Mouse (Mus musculus): Measurements from ENCODE around the gene Shc1. TPM values are rescaled to one million over a fixed set of nuclear protein-coding genes. Genes with fewer than 3 reads are reported as not detected.

Shc1 gene
- polyA plus RNA-seq, 1 experiment from 2014 or later = 24.4 TPM

GRCm38 (mm10) chr3:89391663-89392511 is 26.4 kb upstream of the Shc1 start:
- peaks cover 81% of the 10 kb centered on the region for H3K4me1 ChIP-seq (replicated peaks)
- under 1% methylated on average over 54 of the region's 56 CpGs for WGBS

GRCm38 (mm10) chr3:89392871-89393311 is 25.4 kb upstream of the Shc1 start:
- H3K9me3 ChIP-seq = no peaks in the 10 kb centered on the region
- H3K36me3 ChIP-seq = no peaks in the 10 kb centered on the region
- peaks cover 77% of the 10 kb centered on the region for H3K4me1 ChIP-seq (replicated peaks)
- no peak overlapping the region for H3K27ac ChIP-seq
- peak overlapping the region; percentile 52 for H3K4me3 ChIP-seq
- H3K9ac ChIP-seq = peak overlapping the region; percentile 65
- peak overlapping the region; percentile 99 for H3K4me2 ChIP-seq
- ATAC-seq (ENCODE audit: low FRiP score) = no peak
- peaks cover 50% of the 10 kb centered on the region for H3K27me3 ChIP-seq
- WGBS = 0% methylated on average over 21 of the region's 24 CpGs

More at GRCm38 (mm10) chr3:89391663-89392511, 26.4 kb upstream of the Shc1 start:
- no peaks in the 10 kb centered on the region for H3K36me3 ChIP-seq
- H3K27me3 ChIP-seq = peaks cover 55% of the 10 kb centered on the region
- H3K4me2 ChIP-seq = peak overlapping the region; percentile 99
- no peak overlapping the region for H3K27ac ChIP-seq
- no peaks in the 10 kb centered on the region for H3K9me3 ChIP-seq
- H3K4me3 ChIP-seq = peak overlapping the region; percentile 52
- no peak for ATAC-seq (ENCODE audit: low FRiP score)
- H3K9ac ChIP-seq = peak overlapping the region; percentile 74

GRCm38 (mm10) chr3:89393605-89394004 is 24.6 kb upstream of the Shc1 start:
- Histone ChIP-seq H3K9ac (peak overlapping the region; percentile 68), H3K9me3 (no peaks in the 10 kb centered on the region), H3K27me3 (peaks cover 50% of the 10 kb centered on the region), H3K4me3 (peak overlapping the region; percentile 52), H3K27ac (peak overlapping the region; percentile 58; the same call in 1 of the 2 replicates), H3K4me2 (peak overlapping the region; percentile 99), H3K4me1 (replicated peaks) (peaks cover 70% of the 10 kb centered on the region), H3K36me3 (no peaks in the 10 kb centered on the region)
- WGBS = 0% methylated on average over 15 of the region's 15 CpGs
- peak; percentile 90 for ATAC-seq (ENCODE audit: low FRiP score)

GRCm38 (mm10) chr3:89394006-89394893 is 24.0 kb upstream of the Shc1 start, which contains the start of gene Zbtb7b:
TSS of gene Zbtb7b (minus strand) at chr3:89394776.
- Histone ChIP-seq H3K27ac (peak within 1 kb of the TSS; percentile 58; the same call in 1 of the 2 replicates), H3K4me3 (peak within 1 kb of the TSS; percentile 52), H3K4me1 (replicated peaks) (peaks cover 70% of the 10 kb centered on the region), H3K9ac (peak within 1 kb of the TSS; percentile 68), H3K36me3 (no peaks in the 10 kb centered on the region; the same call in 1 of the 2 replicates), H3K4me2 (peak within 1 kb of the TSS; percentile 99), H3K27me3 (peaks cover 50% of the 10 kb centered on the region), H3K9me3 (no peaks in the 10 kb centered on the region)
- whole genome bisulfite sequencing = 0% methylated on average over 39 of the region's 42 CpGs
- peak; percentile 53 for ATAC-seq (ENCODE audit: low FRiP score)

- peak overlapping the region; percentile 99 for H3K4me2 ChIP-seq
- peaks cover 70% of the 10 kb centered on the region for H3K4me1 ChIP-seq (replicated peaks)
- H3K9me3 ChIP-seq = no peaks in the 10 kb centered on the region
- peak overlapping the region; percentile 51; the same call in 1 of the 2 replicates for H3K9ac ChIP-seq
- H3K27ac ChIP-seq = 0 out of 2 replicates have a peak overlapping the region, but pooled peaks have one; percentile 58
- peaks cover 50% of the 10 kb centered on the region for H3K27me3 ChIP-seq
- peak overlapping the region; percentile 52 for H3K4me3 ChIP-seq
- no peak for ATAC-seq (ENCODE audit: low FRiP score)
- under 1% methylated on average over 11 of the region's 12 CpGs for WGBS
- no peaks in the 10 kb centered on the region; the same call in 1 of the 2 replicates for H3K36me3 ChIP-seq
Measured at GRCm38 (mm10) chr3:89394894-89395256, 23.4 kb upstream of the Shc1 start.

GRCm38 (mm10) chr3:89395419-89395805 is 22.8 kb upstream of the Shc1 start:
- H3K9ac ChIP-seq = peak overlapping the region; percentile 51; the same call in 1 of the 2 replicates
- H3K4me2 ChIP-seq = peak overlapping the region; percentile 99
- H3K27me3 ChIP-seq = peaks cover 50% of the 10 kb centered on the region
- no peaks in the 10 kb centered on the region for H3K9me3 ChIP-seq
- no peaks in the 10 kb centered on the region; the same call in 1 of the 2 replicates for H3K36me3 ChIP-seq
- 3% methylated on average over 10 of the region's 10 CpGs for WGBS
- 0 out of 2 replicates have a peak overlapping the region, but pooled peaks have one; percentile 58 for H3K27ac ChIP-seq
- H3K4me3 ChIP-seq = peak overlapping the region; percentile 52
- peaks cover 65% of the 10 kb centered on the region for H3K4me1 ChIP-seq (replicated peaks)
- ATAC-seq (ENCODE audit: low FRiP score) = no peak

GRCm38 (mm10) chr3:89395806-89396653 is 22.2 kb upstream of the Shc1 start:
- Histone ChIP-seq H3K4me1 (replicated peaks) (peaks cover 58% of the 10 kb centered on the region), H3K9ac (peak overlapping the region; percentile 46), H3K4me3 (peak overlapping the region; percentile 52), H3K9me3 (no peaks in the 10 kb centered on the region), H3K27me3 (peaks cover 47% of the 10 kb centered on the region), H3K4me2 (peak overlapping the region; percentile 99), H3K27ac (no peak overlapping the region), H3K36me3 (no peaks in the 10 kb centered on the region; the same call in 1 of the 2 replicates)
- no peak for ATAC-seq (ENCODE audit: low FRiP score)
- WGBS = under 1% methylated on average over 42 of the region's 44 CpGs

GRCm38 (mm10) chr3:89396654-89397005 is 21.6 kb upstream of the Shc1 start:
- H3K4me1 ChIP-seq (replicated peaks) = peaks cover 52% of the 10 kb centered on the region
- ATAC-seq (ENCODE audit: low FRiP score) = no peak
- H3K4me3 ChIP-seq = peak overlapping the region; percentile 52
- H3K36me3 ChIP-seq = peaks cover 5% of the 10 kb centered on the region; the same call in 1 of the 2 replicates
- H3K27ac ChIP-seq = no peak overlapping the region
- H3K27me3 ChIP-seq = peaks cover 47% of the 10 kb centered on the region
- H3K9me3 ChIP-seq = no peaks in the 10 kb centered on the region
- WGBS = under 1% methylated on average over 4 of the region's 4 CpGs
- peak overlapping the region; percentile 99 for H3K4me2 ChIP-seq
- H3K9ac ChIP-seq = peak overlapping the region; percentile 46; the same call in 1 of the 2 replicates

GRCm38 (mm10) chr3:89401329-89401728 is 16.9 kb upstream of the Shc1 start:
- H3K4me2 ChIP-seq = no peak overlapping the region
- H3K4me1 ChIP-seq (replicated peaks) = peaks cover 5% of the 10 kb centered on the region; the same call in 1 of the 2 replicates
- no peaks in the 10 kb centered on the region for H3K9me3 ChIP-seq
- H3K4me3 ChIP-seq = no peak overlapping the region
- no peak overlapping the region for H3K27ac ChIP-seq
- H3K27me3 ChIP-seq = peaks cover 6% of the 10 kb centered on the region
- 92% methylated on average over 7 of the region's 7 CpGs for WGBS
- no peak for ATAC-seq (ENCODE audit: low FRiP score)
- no peak overlapping the region for H3K9ac ChIP-seq
- H3K36me3 ChIP-seq = peaks cover 51% of the 10 kb centered on the region

- Histone ChIP-seq H3K9ac (no peak within 1 kb of the TSS), H3K27me3 (no peaks in the 10 kb centered on the region), H3K4me3 (no peak within 1 kb of the TSS), H3K36me3 (peaks cover 62% of the 10 kb centered on the region), H3K4me1 (replicated peaks) (peaks cover 7% of the 10 kb centered on the region; the same call in 1 of the 2 replicates), H3K4me2 (no peak within 1 kb of the TSS), H3K9me3 (no peaks in the 10 kb centered on the region), H3K27ac (no peak within 1 kb of the TSS)
- no peak for ATAC-seq (ENCODE audit: low FRiP score)
- 67% methylated on average over 5 of the region's 5 CpGs for WGBS
Measured at GRCm38 (mm10) chr3:89402693-89403092, 15.6 kb upstream of the Shc1 start, which contains the start of gene Lenep. TSS of gene Lenep (minus strand) at chr3:89402793.

- Histone ChIP-seq H3K27ac (no peak overlapping the region), H3K36me3 (peaks cover 68% of the 10 kb centered on the region), H3K4me1 (replicated peaks) (peaks cover 28% of the 10 kb centered on the region), H3K4me2 (no peak overlapping the region), H3K9ac (no peak overlapping the region), H3K9me3 (no peaks in the 10 kb centered on the region), H3K4me3 (no peak overlapping the region), H3K27me3 (no peaks in the 10 kb centered on the region)
- WGBS = 94% methylated on average over 6 of the region's 6 CpGs
- ATAC-seq (ENCODE audit: low FRiP score) = no peak
Measured at GRCm38 (mm10) chr3:89406887-89407286, 11.4 kb upstream of the Shc1 start.
